Mouse (Mus musculus) ovary, adult 18-20 months (tissue): ENCODE results near the gene Prm3.

Source experiments
- DNase-seq: peaks from one replicate; pipeline ENCODE4 v3.0.0; 2022; ENCODE audit warnings: low spot score, mixed read lengths

Prm3 gene

DNA sequence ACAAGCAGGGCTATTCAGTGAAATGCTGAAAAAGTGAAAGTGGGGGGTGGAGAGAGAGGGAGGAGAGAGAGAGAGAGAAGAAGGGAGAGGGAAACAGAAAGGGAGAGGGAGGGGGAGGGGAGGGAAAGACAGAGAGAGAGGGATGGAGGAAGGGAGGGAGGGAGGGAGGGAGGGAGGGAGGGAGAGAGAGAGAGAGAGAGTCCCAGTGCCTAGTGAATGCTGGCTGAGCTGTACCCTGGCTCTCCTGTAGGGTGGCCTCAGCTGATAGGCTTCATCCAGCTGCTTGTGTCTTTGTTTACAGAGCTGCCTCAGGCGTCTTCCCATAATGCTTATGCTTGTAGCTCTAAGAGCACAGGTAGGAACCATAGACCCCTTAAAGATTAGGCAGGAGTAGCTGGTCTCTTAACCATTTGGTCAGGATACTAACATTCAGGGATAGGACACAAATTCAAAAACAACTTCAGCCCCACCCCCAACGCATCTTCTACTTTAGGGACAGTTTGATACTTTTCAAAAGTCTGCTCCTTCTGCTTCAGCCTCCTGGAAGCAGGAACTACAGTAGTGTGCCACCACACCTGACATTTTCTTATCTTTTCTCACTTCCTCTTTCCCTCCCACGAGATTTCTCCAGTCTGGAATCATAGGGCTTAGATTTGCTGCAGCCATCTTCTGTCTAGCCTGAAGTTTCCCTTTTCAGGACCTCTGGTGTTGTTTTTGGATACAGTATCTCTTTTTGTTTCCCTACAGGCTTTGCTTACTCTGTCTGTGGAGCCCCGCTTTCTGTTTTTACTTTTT lies 20.0 kb downstream of the Prm3 start:
- DNase-seq: no peak

DNA sequence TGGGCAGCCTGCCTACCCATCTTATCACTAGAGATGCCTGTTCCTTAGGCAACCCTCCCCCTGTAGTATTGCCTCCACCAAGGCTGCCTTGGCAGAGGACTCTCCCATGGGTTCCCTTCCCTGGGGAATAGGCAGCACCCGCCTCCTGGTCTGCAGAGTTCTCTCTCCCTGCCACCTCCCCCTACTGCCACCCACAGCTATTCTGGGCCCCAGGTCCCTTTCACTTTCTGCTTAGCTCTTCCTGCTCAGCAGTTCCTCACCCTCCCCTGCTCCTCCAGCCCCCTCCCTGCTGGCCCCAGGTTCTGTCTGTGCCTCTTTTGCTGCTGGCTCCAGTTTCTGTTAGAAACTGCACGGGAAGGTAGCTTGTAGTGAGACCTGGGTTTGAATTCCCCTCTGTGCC lies 21.1 kb downstream of the Prm3 start:
- DNase-seq: no peak

DNA sequence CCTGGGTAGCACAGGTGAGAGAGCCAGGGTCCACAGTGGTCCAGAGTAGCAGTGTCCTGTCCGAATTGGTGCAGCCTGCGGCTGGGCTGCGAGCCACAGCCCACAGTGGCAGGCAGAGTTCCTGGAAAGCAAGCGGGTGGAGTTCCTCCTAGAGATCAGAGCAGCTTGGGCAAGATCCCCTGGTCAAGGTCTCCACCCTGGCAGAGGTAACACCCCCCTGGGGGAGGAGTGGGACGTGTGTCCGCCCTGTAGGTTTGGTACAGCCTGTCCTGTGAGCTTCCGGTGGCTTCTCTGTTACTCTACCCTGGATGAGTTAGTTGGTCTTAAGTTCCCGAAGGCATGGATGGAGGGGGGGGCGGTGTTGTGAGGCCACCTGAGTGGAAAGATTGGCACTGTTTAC lies 21.9 kb downstream of the Prm3 start:
- DNase-seq: peak; percentile 51

DNA sequence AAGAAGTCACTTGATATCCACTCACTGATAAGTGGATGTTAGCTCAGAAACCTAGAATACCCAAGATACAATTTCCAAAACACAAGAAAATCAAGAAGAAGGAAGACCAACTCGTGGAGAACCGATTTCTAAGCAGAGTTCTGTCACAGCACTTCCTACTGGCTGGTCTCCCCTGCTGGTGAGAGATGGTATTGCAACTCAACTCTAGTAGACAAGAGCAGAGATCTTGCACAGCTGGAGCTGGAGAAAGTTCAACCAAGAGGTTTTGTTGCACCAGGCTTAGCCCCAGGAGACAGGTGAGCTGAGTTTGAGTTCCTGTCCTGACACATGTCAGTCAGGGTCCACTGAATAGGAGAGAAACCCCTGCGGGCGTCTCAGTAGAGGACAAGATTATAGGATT lies 23.6 kb downstream of the Prm3 start:
- DNase-seq: no peak

DNA sequence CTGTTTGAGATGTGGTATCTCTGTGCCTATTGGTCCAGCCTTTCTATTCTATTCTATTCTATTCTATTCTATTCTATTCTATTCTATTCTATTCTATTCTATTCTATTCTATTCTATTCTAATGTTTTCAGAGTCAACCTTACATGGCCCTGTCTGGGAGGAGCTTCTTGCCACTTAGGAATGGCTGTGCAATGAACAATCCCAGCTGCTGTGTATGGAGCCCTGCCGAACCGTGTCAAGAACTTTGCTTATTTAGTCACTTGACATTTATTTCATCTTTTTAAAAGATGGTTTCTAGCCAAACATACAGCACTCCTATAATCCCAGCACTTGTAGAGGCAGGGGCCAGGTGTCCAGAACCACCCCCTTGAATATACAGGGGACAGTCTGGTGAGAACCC lies 26.4 kb downstream of the Prm3 start:
- DNase-seq: no peak

DNA sequence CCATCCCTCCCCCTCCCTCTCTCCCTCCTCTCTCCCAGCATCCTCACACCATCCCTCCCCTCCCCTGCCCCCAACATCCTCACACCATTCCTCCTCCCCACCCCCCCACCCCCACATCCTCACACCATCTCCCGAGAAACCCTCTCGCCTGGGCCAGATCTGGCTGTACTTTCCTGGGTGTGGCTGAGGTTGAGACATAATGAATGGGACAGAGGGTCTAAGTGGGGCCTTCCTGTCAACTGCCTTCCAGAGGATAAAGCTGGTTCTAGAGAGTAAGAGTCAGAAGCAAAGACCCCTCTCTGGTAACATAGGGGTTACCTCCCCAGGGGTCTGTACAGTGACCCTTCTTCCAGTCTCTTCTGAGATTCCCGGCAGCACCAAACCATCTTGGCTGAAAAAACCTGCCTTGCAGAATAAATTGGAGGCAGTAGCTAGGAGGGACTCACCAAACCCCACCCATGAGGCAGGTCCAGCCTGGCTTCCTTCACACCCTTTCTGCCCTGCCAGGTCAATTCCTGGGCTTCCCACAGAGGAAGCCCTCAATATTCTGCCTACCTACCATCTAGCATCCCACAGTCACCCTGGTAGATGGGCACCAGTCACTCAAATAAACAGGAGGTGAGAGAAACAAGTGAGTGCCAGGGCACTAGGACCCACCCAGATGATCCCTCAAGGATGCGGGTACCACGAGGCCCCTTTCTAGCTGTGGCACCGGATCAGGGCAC lies 27.0 kb downstream of the Prm3 start:
- DNase-seq: no peak

DNA sequence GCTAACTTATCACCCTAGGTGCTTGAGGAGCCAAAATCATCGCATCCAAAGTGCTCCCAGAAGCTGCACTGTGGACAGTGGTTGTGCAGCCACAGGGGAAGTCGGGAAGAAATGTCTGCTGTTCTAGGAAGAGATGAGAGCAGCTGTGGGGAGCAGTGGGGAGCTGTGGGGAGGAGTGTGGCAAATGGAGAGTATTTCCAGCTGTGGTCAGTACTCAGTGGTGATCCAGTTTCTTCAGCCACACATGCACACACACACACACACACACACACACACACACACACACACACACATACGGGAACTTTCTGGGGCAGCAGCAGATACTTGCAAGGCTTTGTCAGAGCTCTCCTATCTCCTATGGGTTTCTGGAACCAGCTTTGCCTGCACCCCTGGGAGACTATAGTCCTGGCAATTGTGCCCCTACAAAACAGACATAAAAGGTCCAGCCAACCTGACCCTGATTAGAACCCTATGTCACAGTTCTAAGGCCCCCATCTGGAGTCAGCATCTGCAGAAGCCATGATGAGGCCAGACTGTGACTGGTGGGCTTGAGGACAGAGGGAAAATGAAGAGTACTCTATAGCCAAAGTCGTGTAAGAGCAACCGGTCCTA lies 28.0 kb downstream of the Prm3 start:
- no peak for DNase-seq

DNA sequence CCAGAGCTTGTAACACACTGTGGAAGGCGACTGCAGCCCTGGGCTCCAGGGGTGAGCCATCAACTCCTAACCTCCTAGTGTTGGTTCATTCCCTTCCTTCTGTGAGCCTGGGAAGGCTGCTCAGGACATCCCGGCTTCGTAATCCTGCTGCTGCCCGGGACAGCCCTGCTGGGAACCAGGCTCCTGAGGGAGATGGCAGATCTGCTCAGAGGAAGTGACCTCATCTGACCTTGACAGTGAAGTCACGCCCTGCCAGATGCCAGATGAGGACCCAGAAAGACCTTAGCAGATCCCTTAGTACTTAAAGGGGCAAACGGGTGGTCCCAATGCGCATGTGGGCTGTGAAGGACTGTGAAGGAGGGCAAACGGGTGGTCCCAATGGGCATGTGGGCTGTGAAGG lies 29.5 kb downstream of the Prm3 start:
- no peak for DNase-seq

DNA sequence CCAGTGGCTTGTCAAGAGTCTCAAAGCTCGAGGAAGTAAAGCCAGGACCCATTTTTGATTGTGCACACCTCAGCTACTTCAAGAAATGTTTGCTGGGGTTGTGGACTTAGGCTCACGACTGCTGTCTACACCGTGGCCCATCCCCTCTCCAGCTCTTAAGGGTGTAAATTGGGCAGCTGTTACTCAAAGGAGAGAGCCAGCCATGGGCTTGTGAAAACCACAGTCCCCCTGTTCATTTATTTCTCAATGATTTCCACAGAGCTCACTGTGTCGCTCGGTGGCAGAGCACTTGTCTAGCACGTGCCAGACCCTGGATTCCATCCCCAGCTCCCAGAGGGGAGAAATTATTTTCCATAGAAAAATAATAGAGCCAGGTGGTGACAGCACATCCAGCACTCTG lies 34.5 kb downstream of the Prm3 start:
- DNase-seq: no peak

DNA sequence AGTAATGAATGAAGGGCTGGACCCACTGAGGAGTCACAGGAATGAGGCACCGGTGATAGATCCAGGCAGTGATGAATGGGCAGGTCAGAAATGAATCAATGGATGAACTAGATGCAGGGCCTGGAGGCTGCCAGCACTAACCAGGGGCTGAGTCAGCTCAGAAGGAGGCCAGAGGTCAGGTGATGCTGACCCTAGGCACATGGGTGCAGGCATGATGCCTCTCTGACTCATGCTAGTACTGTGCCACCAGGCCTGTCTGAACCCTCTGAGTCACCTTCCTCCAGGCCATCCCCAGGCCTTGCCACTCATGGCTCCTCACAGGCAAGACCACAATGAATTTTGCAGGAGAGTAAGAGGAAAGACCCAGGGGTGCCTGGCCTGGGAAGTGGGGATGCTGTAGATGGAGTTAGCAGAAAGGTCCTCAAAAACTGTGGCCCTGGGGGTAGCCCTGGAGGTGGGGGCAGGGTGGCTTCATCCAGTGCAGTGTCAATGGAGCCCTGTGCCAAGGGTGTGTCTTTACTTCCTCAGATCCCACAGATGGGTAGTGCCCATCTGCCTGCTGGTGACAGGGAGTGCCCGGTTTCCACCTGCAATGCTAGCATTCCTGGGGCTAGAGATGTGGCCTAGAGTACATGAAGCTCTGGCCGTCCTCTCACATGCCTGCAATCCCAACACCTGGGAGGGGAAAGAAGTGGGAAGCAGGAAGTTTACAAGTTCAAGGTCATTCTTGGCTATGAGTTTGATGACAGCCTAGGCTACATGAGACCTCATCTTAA lies 36.0 kb downstream of the Prm3 start:
- peak; percentile 43 for DNase-seq

DNA sequence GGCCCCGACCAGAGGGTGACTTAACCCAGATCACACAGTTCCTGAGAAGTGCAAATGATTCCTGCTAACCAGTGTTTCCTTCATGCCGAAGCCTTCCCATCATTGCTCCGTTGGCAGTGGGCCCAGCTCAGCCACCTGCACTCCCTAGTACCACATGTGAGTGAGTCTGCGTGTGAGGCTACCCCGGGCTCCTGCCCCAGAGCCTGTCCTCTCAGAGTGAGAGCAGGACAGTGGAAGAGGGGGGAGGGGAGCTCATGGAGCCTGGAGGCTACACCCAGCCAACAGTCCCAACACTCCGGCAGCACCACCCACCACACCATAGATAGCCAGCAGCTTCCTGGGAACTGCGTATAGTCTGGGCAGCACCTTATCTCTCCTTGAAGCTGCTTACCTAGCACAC lies 40.9 kb downstream of the Prm3 start:
- no peak for DNase-seq

DNA sequence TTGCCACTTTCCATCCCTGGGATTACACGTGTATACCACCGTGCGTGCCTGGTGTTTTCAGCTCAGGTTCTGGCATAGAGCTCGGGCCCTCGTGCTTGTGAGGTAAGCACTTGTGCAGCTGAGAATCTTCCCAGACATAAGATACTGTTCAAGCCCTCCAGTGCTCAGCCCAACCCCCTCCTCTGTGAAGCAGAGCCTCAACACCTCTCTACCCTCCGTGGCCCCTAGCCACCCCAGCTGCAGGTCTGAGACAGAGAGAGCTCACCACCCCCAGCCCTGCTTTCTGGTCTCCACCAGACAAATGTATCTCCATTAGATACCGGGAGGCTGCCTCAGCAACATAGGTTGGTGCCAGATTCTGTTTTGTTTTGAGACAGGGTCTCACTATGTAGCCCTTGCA lies 41.5 kb downstream of the Prm3 start:
- no peak for DNase-seq

DNA sequence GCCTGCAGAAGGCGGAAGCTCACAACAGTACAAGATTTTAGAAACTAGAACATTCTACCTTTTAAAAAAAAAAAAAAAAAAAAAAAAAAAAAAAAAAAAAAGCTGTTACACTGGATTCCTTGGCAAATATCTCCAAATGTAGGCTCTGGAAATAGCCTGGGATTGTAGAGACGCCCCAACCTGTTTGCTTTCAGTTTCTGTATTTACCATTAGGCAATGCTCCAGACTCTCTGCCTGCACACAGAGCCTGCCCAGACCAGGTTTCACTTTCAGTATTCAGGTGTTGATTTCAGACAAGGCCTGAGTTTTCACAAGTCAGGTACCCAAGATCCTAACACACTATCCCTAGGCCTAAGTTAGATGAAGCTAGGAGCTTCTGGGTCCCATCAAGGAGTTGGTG lies 49.6 kb downstream of the Prm3 start:
- no peak for DNase-seq
